Mouse (Mus musculus) small intestine, adult 2 months (tissue): ENCODE results near the gene Itga6.

Experiments
- CTCF ChIP-seq: fragments of 200-500 bp; IDR thresholded peaks from 2 replicates; pipeline ENCODE4 v1.5.1; 2012; ENCODE audit warnings: low read depth, mild to moderate bottlenecking, control low read depth, inconsistent platforms, low read length, moderate library complexity, mixed read lengths; ENCODE audit not compliant: insufficient replicate concordance, insufficient read length; ENCODE audit errors: extremely low read depth
- POLR2A ChIP-seq: fragments of 200-500 bp; IDR thresholded peaks from 2 replicates; pipeline ENCODE4 v1.6.1; 2012; ENCODE audit warnings: low read depth, mild to moderate bottlenecking, control low read depth, inconsistent platforms, low read length, moderate library complexity

GRCm38 (mm10) chr2:71837791-71838190 lies 92.4 kb downstream of the Itga6 start:
- TF ChIP-seq CTCF (peak; percentile 65; the same call in 1 of the 2 replicates), POLR2A (no peak)
